Mouse (Mus musculus) embryonic stem cell, embryonic (primary cell): ENCODE results near the gene Olfr71.

Source experiments
- CTCF ChIA-PET, 4 experiments: fragments of 300-600 bp in 2 of 4; fragments of 350-600 bp in 2 of 4; sonication (Branson Sonifier 250); formaldehyde crosslinking; loops; one replicate each; lab custom pipeline; 2022; ENCODE audit warnings: inconsistent platforms in 2 of 4; lab: Charles Lee
- POLR2A ChIA-PET, 4 experiments: fragments of 300-600 bp in 2 of 4; fragments of 350-600 bp in 2 of 4; sonication (Branson Sonifier 250); formaldehyde crosslinking; loops; one replicate each; lab custom pipeline; 2022; ENCODE audit warnings: antibody characterized with exemption in 4 of 4, inconsistent platforms in 1 of 4; lab: Charles Lee

The Olfr71 gene

GRCm38 (mm10) chr4:43709869-43710268 lies at the start of gene Olfr71:
Olfr71 (minus strand) TSS chr4:43710255.
- CTCF ChIA-PET = interaction anchor here (0.6 to 1.3 kb wide), 10 partner anchors 19 to 403 kb away, joined by 3 to 14 read pairs (median 4); no protein-coding TSS in a partner anchor

DNA sequence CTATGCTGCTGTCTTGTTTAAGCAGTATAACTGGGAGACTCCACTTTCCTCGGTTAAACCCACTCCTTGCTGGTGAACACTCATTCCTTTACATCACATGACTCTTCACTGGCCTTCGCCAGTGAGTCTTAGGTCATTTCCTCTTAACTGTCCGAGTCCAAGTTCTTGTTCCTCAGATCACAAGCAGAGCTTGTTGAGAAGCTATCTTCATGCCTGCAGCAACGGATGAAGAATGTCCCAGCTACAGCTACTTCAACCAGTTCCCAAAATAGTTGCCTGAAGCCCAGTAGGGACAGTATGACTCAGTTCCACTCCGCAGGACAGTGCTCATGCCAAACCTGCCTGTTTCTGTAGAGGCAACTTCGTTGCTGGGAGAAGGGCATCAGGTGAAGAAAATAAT lies 47.2 kb upstream of the Olfr71 start:
- ChIA-PET POLR2A (interaction anchor here in 1 of 4 experiments (0.6 to 1.7 kb wide), 2 partner anchors 10 to 131 kb away, joined by 3 to 7 read pairs; no protein-coding TSS in a partner anchor), CTCF (interaction anchor here in 1 of 4 experiments (0.7 kb wide), 1 partner anchor 72 kb away, joined by 3 read pairs; no protein-coding TSS in a partner anchor)

More at GRCm38 (mm10) chr4:43709869-43710268, at the start of gene Olfr71:
- POLR2A ChIA-PET = interaction anchor here in 2 of 4 experiments (0.7 kb wide), 2 partner anchors 148 to 250 kb away, joined by 6 to 7 read pairs; partner anchors contain the start of gene Creb3 (in 1 of the 2)

- ChIA-PET POLR2A (interaction anchor here (0.6 to 1.7 kb wide), 15 partner anchors 9 to 928 kb away, joined by 3 to 8 read pairs (median 4); no protein-coding TSS in a partner anchor), CTCF (interaction anchor here (0.6 to 3.2 kb wide), 65 partner anchors 11 to 918 kb away, joined by 3 to 28 read pairs (median 5); partner anchors contain the start of genes Olfr156 (in 2 of the 4), Olfr157 (in 1 of the 4), Reck (in 1 of the 4) and Spaar (in 1 of the 4))
Measured at GRCm38 (mm10) chr4:43745187-43745586, 35.1 kb upstream of the Olfr71 start.

GRCm38 (mm10) chr4:43743099-43743498 lies 33.0 kb upstream of the Olfr71 start:
- POLR2A ChIA-PET = interaction anchor here in 2 of 4 experiments (0.6 to 1.4 kb wide), 9 partner anchors 15 to 250 kb away, joined by 3 to 8 read pairs (median 3); partner anchors contain the start of genes Ccdc107 (in 1 of the 2) and Hrct1 (in 1 of the 2)
- CTCF ChIA-PET = interaction anchor here in 3 of 4 experiments (0.5 to 2.0 kb wide), 15 partner anchors 12 to 244 kb away, joined by 3 to 8 read pairs (median 4); no protein-coding TSS in a partner anchor

DNA sequence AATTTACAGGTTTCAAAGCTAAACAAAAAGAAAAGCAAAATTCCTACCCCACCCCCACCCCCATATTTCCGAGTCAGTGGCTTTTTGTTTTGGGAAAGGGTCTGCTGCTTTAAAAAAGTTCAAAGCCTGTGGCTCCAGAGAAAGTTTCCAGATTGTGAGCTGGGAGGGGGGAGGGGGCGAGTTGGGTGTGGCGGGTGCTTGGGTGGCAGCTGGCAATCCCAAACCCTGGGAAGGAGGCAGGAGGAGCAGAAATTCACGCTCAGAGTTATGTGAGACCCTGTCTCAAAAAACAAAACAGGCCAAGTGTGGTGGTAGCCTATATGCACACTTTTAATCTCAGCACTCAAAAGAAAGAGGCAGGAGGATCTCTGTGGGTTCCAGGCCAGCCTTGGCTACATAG lies 32.6 kb upstream of the Olfr71 start:
- POLR2A ChIA-PET = interaction anchor here in 2 of 4 experiments (0.6 to 1.4 kb wide), 11 partner anchors 14 to 250 kb away, joined by 3 to 8 read pairs (median 3); partner anchors contain the start of genes Ccdc107 (in 1 of the 2) and Hrct1 (in 1 of the 2)

DNA sequence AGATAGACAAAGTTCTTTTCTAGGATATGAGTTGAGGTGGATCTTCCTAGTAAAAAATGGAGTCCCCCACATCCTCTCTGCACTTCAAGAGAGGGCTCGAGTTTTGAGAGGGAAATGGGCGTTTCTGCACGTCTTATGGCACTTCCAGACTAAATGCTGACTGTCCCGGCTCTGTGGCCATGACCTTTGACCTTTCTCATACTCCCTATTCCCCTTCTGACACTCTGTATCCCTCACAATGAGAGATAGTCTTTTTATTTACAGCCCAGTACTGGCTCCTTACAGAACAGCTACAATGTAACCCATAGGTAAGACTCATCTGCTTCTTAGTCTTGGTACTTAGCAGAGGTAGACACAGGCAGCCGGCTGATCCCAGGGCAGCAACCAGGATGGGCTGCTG lies 31.5 kb upstream of the Olfr71 start:
- CTCF ChIA-PET = interaction anchor here in 3 of 4 experiments (1.0 to 2.0 kb wide), 6 partner anchors 16 to 184 kb away, joined by 3 to 7 read pairs (median 4); no protein-coding TSS in a partner anchor
- POLR2A ChIA-PET = interaction anchor here in 1 of 4 experiments (0.9 to 1.1 kb wide), 3 partner anchors 9 to 43 kb away, joined by 3 read pairs; no protein-coding TSS in a partner anchor

More for the DNA sequence above, 32.6 kb upstream of the Olfr71 start:
- CTCF ChIA-PET = interaction anchor here in 3 of 4 experiments (0.6 to 2.0 kb wide), 18 partner anchors 11 to 239 kb away, joined by 3 to 8 read pairs (median 4); no protein-coding TSS in a partner anchor

- ChIA-PET CTCF (interaction anchor here in 2 of 4 experiments (0.5 to 1.2 kb wide), 2 partner anchors 21 kb away, joined by 3 to 6 read pairs; no protein-coding TSS in a partner anchor), POLR2A (interaction anchor here in 3 of 4 experiments (0.6 to 1.8 kb wide), 4 partner anchors 8 to 113 kb away, joined by 3 to 5 read pairs (median 4); partner anchors contain the start of gene Hrct1 (in 1 of the 3))
Measured at GRCm38 (mm10) chr4:43738989-43739674, 29.1 kb upstream of the Olfr71 start.

GRCm38 (mm10) chr4:43737144-43737543 lies 27.1 kb upstream of the Olfr71 start:
- ChIA-PET POLR2A (interaction anchor here in 1 of 4 experiments (0.6 kb wide), 1 partner anchor 23 kb away, joined by 3 read pairs; no protein-coding TSS in a partner anchor), CTCF (interaction anchor here in 3 of 4 experiments (1.0 to 1.5 kb wide), 5 partner anchors 23 to 210 kb away, joined by 3 read pairs; no protein-coding TSS in a partner anchor)

GRCm38 (mm10) chr4:43733186-43733585 lies 23.1 kb upstream of the Olfr71 start:
- CTCF ChIA-PET = interaction anchor here in 2 of 4 experiments (0.7 to 1.3 kb wide), 2 partner anchors 13 to 1773 kb away, joined by 4 to 5 read pairs; no protein-coding TSS in a partner anchor
- POLR2A ChIA-PET = interaction anchor here in 2 of 4 experiments (0.6 to 0.9 kb wide), 2 partner anchors 8 to 1257 kb away, joined by 3 read pairs; no protein-coding TSS in a partner anchor

DNA sequence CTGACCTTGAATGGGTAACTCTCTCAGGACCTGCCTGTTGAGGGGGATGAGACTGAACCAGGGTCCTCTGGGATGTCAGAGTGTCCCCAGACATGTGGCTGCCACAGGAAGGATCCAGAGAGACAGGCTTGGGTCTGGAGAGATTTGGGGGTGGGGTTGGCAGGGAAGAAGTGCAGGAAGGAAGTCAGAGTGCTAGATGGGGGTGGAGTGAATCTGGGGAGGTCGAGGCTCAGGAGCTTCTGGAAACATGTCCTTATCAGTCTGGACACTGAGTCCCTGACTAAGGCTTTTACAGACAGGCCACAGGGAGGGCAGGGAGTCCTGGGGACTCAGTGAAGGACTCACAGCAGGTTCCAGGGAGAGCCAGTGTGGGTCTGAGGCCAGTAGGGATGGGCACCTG lies 22.1 kb upstream of the Olfr71 start:
- CTCF ChIA-PET = interaction anchor here (0.6 to 2.1 kb wide), 9 partner anchors 11 to 194 kb away, joined by 3 to 11 read pairs (median 5); no protein-coding TSS in a partner anchor

DNA sequence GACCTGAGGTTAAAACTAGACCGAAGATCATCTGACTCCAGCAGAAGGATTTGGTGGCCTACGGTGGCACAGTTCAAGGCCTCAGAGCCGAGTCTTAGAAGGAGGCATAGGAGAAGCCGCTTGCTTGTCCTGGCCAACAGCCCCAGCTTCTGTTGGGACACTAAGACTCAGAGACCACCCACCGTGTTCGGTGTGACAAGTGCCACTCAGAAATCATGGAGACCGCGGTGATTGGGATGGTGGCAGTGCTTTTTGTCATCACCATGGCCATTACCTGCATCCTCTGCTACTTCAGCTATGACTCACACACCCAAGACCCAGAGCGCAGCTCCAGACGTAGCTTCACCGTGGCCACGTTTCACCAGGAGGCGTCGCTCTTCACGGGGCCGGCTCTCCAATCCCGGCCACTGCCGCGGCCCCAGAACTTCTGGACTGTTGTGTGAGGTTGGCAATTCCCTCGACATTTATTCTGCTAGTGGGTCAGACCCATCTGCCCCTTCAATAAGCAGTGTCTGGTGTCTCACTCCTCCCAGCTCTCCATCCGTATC lies 20.8 kb upstream of the Olfr71 start:
- ChIA-PET POLR2A (interaction anchor here in 3 of 4 experiments (0.7 to 1.6 kb wide), 8 partner anchors 9 to 150 kb away, joined by 3 to 5 read pairs (median 3); no protein-coding TSS in a partner anchor), CTCF (interaction anchor here (0.5 to 2.1 kb wide), 39 partner anchors 10 to 939 kb away, joined by 3 to 16 read pairs (median 4); partner anchors contain the start of gene Arhgef39 (in 1 of the 4))

More for the DNA sequence above, 22.1 kb upstream of the Olfr71 start:
- POLR2A ChIA-PET = interaction anchor here in 2 of 4 experiments (0.7 to 1.6 kb wide), 6 partner anchors 8 to 380 kb away, joined by 3 read pairs; no protein-coding TSS in a partner anchor

GRCm38 (mm10) chr4:43729794-43730550 lies 19.9 kb upstream of the Olfr71 start, which contains the start of gene Spaar:
Spaar (plus strand) TSS chr4:43730034.
- ChIA-PET CTCF (interaction anchor here (0.5 to 2.1 kb wide), 24 partner anchors 9 to 940 kb away, joined by 3 to 16 read pairs (median 4); partner anchors contain the start of gene Arhgef39 (in 1 of the 4)), POLR2A (interaction anchor here in 2 of 4 experiments (0.6 to 1.2 kb wide), 2 partner anchors 10 to 732 kb away, joined by 3 to 4 read pairs; no protein-coding TSS in a partner anchor)

DNA sequence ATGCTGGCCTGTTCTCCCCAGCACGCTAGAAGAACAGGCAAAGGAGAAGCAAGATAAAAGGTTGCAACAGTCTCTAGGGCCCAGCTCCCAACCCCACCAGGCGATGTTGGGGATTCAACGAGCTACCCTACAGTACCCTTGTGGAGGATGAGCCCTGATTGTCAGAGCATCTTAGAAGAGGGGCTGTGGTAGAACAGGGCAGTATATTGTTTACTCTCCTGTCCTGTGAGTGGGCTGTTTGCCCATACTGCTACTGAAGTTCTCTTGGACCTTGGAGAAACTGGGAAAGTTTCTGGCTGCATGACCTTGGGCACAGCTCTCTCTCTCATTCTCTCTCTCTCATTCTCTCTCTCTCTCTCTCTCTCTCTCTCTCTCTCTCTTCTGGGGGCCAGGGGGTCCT lies 19.1 kb upstream of the Olfr71 start:
- CTCF ChIA-PET = interaction anchor here in 3 of 4 experiments (0.6 to 2.6 kb wide), 9 partner anchors 16 to 197 kb away, joined by 3 to 14 read pairs (median 4); partner anchors contain the start of gene Olfr71 (in 1 of the 3)
- POLR2A ChIA-PET = interaction anchor here in 1 of 4 experiments (2.3 kb wide), 1 partner anchor 13 kb away, joined by 8 read pairs; no protein-coding TSS in a partner anchor

DNA sequence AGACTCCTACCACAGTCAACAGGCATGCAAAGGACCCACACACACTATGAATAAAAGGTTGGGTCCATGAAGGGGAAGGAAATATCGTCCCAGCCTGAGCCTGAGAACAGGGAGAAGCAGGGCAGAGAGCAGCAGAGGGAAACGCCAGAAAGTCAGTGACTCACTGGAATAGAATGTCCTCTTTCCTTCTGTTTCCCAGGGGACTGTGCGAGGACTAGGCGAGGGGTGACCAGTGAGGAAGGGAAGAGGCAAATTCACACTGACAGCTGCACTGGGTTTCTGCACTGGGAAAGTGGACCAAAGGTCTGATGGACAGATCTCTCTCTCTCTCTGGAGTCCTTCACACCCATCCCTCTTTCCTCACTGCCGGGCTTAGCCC lies 18.5 kb upstream of the Olfr71 start:
- ChIA-PET CTCF (interaction anchor here (0.6 to 2.6 kb wide), 11 partner anchors 17 to 707 kb away, joined by 3 to 10 read pairs (median 3); partner anchors contain the start of genes Gba2 (in 1 of the 4) and Rgp1 (in 1 of the 4)), POLR2A (interaction anchor here in 2 of 4 experiments (1.0 to 2.3 kb wide), 2 partner anchors 14 to 132 kb away, joined by 3 to 8 read pairs; no protein-coding TSS in a partner anchor)

DNA sequence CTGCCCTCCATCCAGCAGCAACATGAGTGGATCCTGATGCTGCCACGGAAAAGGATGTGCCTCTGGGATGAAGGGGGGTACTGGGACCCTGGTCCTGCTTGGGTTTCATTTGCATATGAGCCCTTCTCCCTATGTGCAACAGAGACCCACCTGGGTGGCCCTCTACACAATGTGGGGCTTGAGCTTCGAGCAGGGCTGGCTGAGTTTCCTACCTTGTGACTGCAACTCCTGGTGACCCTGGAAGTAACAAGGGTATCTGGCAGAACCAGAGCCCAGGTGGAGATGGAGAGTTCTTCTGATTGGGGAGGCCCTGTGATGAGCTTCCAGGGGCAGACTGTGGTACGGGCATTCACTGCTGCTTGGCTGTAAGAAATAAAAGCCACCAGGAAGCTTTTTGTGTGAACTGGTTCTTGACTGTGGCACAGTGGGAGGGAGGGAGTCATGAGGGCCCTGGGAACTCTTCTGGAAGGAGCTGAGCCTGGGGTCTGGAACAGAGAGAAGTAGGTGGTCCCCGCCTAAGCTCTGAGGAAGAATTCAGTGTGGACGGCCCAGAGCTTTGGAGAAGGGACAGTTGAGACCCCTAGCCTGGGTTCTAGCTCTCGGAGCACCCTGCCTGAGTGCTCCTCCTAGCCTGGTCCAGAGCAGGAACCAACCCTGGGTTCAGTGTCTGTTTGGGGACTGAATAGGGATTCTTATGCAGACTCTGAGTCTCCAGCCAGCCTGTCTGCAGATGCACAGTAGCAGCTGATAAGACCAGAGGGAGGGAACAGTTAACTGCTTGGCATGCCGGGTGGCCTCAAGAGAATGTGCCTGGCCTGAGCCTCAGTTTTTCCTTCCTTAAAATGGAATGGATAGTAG lies 17.9 kb upstream of the Olfr71 start:
- ChIA-PET CTCF (interaction anchor here (0.6 to 2.6 kb wide), 10 partner anchors 32 to 707 kb away, joined by 3 to 10 read pairs (median 3); partner anchors contain the start of genes Gba2 (in 1 of the 4) and Rgp1 (in 1 of the 4)), POLR2A (interaction anchor here in 2 of 4 experiments (1.0 to 2.3 kb wide), 3 partner anchors 15 to 133 kb away, joined by 3 to 8 read pairs (median 4); no protein-coding TSS in a partner anchor)
